Mouse (Mus musculus) MEL (cell line): Measurements from ENCODE around the gene Trim8. TPM values are rescaled to one million over a fixed set of nuclear protein-coding genes. Genes with fewer than 3 reads are reported as not detected.

ENCODE experiments used
- DNase-seq: peaks from one replicate; pipeline ENCODE4 v3.0.0; 2011; ENCODE audit warnings: low read depth, low spot score
- H3K27ac ChIP-seq: 2 replicates; pipeline ENCODE4 v1.5.1; 2012; ENCODE audit warnings: low read depth, mild to moderate bottlenecking, control low read depth, low read length, moderate library complexity; ENCODE audit not compliant: control insufficient read depth
- H3K27me3 ChIP-seq, 2 experiments: fragments of 150-350 bp in 1 of 2; sonication (generic) in 1 of 2; 2 replicates each; pipeline ENCODE4 v1.6.1; 2012; ENCODE audit warnings: low read length in 2 of 2, mild to moderate bottlenecking in 2 of 2, improper control_type of control experiment in 1 of 2, moderate library complexity in 1 of 2; ENCODE audit not compliant: insufficient read depth in 2 of 2, control insufficient read depth in 1 of 2
- H3K36me3 ChIP-seq, 2 experiments: 2 replicates each; pipeline ENCODE4 v1.6.1; 2012 to 2014; ENCODE audit warnings: low read length in 2 of 2, improper control_type of control experiment in 1 of 2, inconsistent platforms in 1 of 2, mild to moderate bottlenecking in 1 of 2; ENCODE audit not compliant: insufficient read depth in 2 of 2, control insufficient read depth in 1 of 2
- H3K4me1 ChIP-seq, 2 experiments: fragments of 150-350 bp in 1 of 2; sonication (generic) in 1 of 2; 2 replicates each; pipeline ENCODE4 v1.6.1; 2012; ENCODE audit warnings: low read length in 2 of 2, improper control_type of control experiment in 1 of 2, mild to moderate bottlenecking in 1 of 2; ENCODE audit not compliant: insufficient read depth in 2 of 2, control insufficient read depth in 1 of 2
- H3K4me3 ChIP-seq, 2 experiments: fragments of 150-350 bp in 1 of 2; sonication (generic) in 1 of 2; 2 replicates each; pipeline ENCODE4 v1.5.1; 2012; ENCODE audit warnings: low read depth in 2 of 2, low read length in 2 of 2, mild to moderate bottlenecking in 2 of 2, moderate library complexity in 2 of 2, control low read depth in 1 of 2, improper control_type of control experiment in 1 of 2; ENCODE audit not compliant: control insufficient read depth in 1 of 2, insufficient read depth in 1 of 2
- H3K79me2 ChIP-seq: 2 replicates; pipeline ENCODE4 v1.6.1; 2012; ENCODE audit warnings: mild to moderate bottlenecking, low read length, moderate library complexity; ENCODE audit not compliant: control insufficient read depth, poor library complexity, insufficient read depth
- H3K9ac ChIP-seq: 2 replicates; pipeline ENCODE4 v1.6.1; 2012; ENCODE audit warnings: low read depth, mild to moderate bottlenecking, control low read depth, low read length, moderate library complexity; ENCODE audit not compliant: control insufficient read depth, poor library complexity, severe bottlenecking
- H3K9me3 ChIP-seq: fragments of 150-350 bp; sonication (generic); replicated peaks from 2 replicates; pipeline ENCODE4 v1.6.1; 2012; ENCODE audit warnings: mild to moderate bottlenecking, low read length, improper control_type of control experiment, moderate library complexity; ENCODE audit not compliant: insufficient read depth
- CHD1 ChIP-seq: IDR thresholded peaks from 2 replicates; pipeline ENCODE4 v1.6.1; 2012; ENCODE audit warnings: low read depth, mild to moderate bottlenecking, inconsistent platforms, low read length, improper control_type of control experiment
- CHD2 ChIP-seq: IDR thresholded peaks from 2 replicates; pipeline ENCODE4 v1.6.1; 2011; ENCODE audit warnings: low read length, improper control_type of control experiment
- CTCF ChIP-seq, 3 experiments: IDR thresholded peaks in 2 of 3; conservative IDR thresholded peaks in 1 of 3; 2 replicates each; pipeline ENCODE4 v1.5.1; 2011 to 2012; ENCODE audit warnings: low read length in 3 of 3, low read depth in 2 of 3, mild to moderate bottlenecking in 2 of 3, improper control_type of control experiment in 1 of 3, inconsistent platforms in 1 of 3, mixed read lengths in 1 of 3, moderate library complexity in 1 of 3; ENCODE audit not compliant: control insufficient read depth in 1 of 3, insufficient read depth in 1 of 3, poor library complexity in 1 of 3, severe bottlenecking in 1 of 3
- E2F4 ChIP-seq: IDR thresholded peaks from 2 replicates; pipeline ENCODE4 v1.6.1; 2011; ENCODE audit warnings: low read depth, low read length, improper control_type of control experiment, borderline replicate concordance
- ELF1 ChIP-seq: IDR thresholded peaks from 2 replicates; pipeline ENCODE4 v1.6.1; 2014; ENCODE audit warnings: low read depth, mild to moderate bottlenecking, inconsistent platforms, low read length, improper control_type of control experiment, moderate library complexity
- EP300 ChIP-seq, 2 experiments: IDR thresholded peaks; 2 replicates each; pipeline ENCODE4 v1.6.1; 2011; ENCODE audit warnings: improper control_type of control experiment in 2 of 2, low read length in 2 of 2, low read depth in 1 of 2, mild to moderate bottlenecking in 1 of 2
- ETS1 ChIP-seq: IDR thresholded peaks from 2 replicates; pipeline ENCODE4 v1.6.1; 2012; ENCODE audit warnings: low read depth, mild to moderate bottlenecking, inconsistent platforms, low read length, improper control_type of control experiment, moderate library complexity
- HCFC1 ChIP-seq: IDR thresholded peaks from 2 replicates; pipeline ENCODE4 v1.6.1; 2012; ENCODE audit warnings: low read depth, mild to moderate bottlenecking, inconsistent platforms, low read length, improper control_type of control experiment, moderate library complexity
- KAT2A ChIP-seq: conservative IDR thresholded peaks from 2 replicates; pipeline ENCODE4 v1.6.1; 2012; ENCODE audit warnings: low read depth, low read length, improper control_type of control experiment, inconsistent platforms
- MAFK ChIP-seq: IDR thresholded peaks from 2 replicates; pipeline ENCODE4 v1.6.1; 2011; ENCODE audit warnings: low read depth, mild to moderate bottlenecking, low read length, improper control_type of control experiment, borderline replicate concordance
- MAX ChIP-seq: IDR thresholded peaks from 2 replicates; pipeline ENCODE4 v1.6.1; 2011; ENCODE audit warnings: low read length, improper control_type of control experiment
- MAZ ChIP-seq: IDR thresholded peaks from 2 replicates; pipeline ENCODE4 v1.6.1; 2012; ENCODE audit warnings: low read depth, mild to moderate bottlenecking, inconsistent platforms, low read length, improper control_type of control experiment
- MEF2A ChIP-seq: IDR thresholded peaks from 2 replicates; pipeline ENCODE4 v1.6.1; 2014; ENCODE audit warnings: low read depth, mild to moderate bottlenecking, inconsistent platforms, low read length, improper control_type of control experiment; ENCODE audit not compliant: poor library complexity, insufficient replicate concordance, severe bottlenecking; ENCODE audit errors: extremely low read depth
- MXI1 ChIP-seq: IDR thresholded peaks from 2 replicates; pipeline ENCODE4 v1.6.1; 2011; ENCODE audit warnings: mild to moderate bottlenecking, low read depth, low read length, improper control_type of control experiment
- MYB ChIP-seq: IDR thresholded peaks from 2 replicates; pipeline ENCODE4 v1.6.1; 2011; ENCODE audit warnings: mild to moderate bottlenecking, low read depth, low read length, improper control_type of control experiment
- MYC ChIP-seq: IDR thresholded peaks from 2 replicates; pipeline ENCODE4 v1.6.1; 2011; ENCODE audit warnings: low read depth, mild to moderate bottlenecking, low read length, improper control_type of control experiment, moderate library complexity
- NELFE ChIP-seq: IDR thresholded peaks from 2 replicates; pipeline ENCODE4 v1.6.1; 2011; ENCODE audit warnings: low read depth, low read length, improper control_type of control experiment
- NRF1 ChIP-seq: IDR thresholded peaks from 2 replicates; pipeline ENCODE4 v1.6.1; 2014; ENCODE audit warnings: low read depth, mild to moderate bottlenecking, inconsistent platforms, low read length, improper control_type of control experiment, moderate library complexity; ENCODE audit not compliant: poor library complexity, insufficient read depth, severe bottlenecking
- POLR2A ChIP-seq, 2 experiments: IDR thresholded peaks; 2 replicates each; pipeline ENCODE4 v1.6.1; 2011 to 2012; ENCODE audit warnings: low read length in 2 of 2, mild to moderate bottlenecking in 2 of 2, control low read depth in 1 of 2, improper control_type of control experiment in 1 of 2, low read depth in 1 of 2, moderate library complexity in 1 of 2; ENCODE audit not compliant: control insufficient read depth in 1 of 2, insufficient read depth in 1 of 2, poor library complexity in 1 of 2
- POLR2AphosphoS5 ChIP-seq: IDR thresholded peaks from 2 replicates; pipeline ENCODE4 v1.6.1; 2012; ENCODE audit warnings: low read depth, borderline replicate concordance, mild to moderate bottlenecking, inconsistent platforms, low read length, moderate library complexity, mixed read lengths
- RAD21 ChIP-seq: IDR thresholded peaks from 2 replicates; pipeline ENCODE4 v1.6.1; 2011; ENCODE audit warnings: mild to moderate bottlenecking, low read depth, low read length, improper control_type of control experiment
- RCOR1 ChIP-seq: IDR thresholded peaks from 2 replicates; pipeline ENCODE4 v1.6.1; 2012; ENCODE audit warnings: low read depth, mild to moderate bottlenecking, inconsistent platforms, low read length, improper control_type of control experiment
- SIN3A ChIP-seq: IDR thresholded peaks from 2 replicates; pipeline ENCODE4 v1.6.1; 2012; ENCODE audit warnings: low read length, improper control_type of control experiment, inconsistent platforms
- SMC3 ChIP-seq: IDR thresholded peaks from 2 replicates; pipeline ENCODE4 v1.6.1; 2011; ENCODE audit warnings: low read depth, low read length, improper control_type of control experiment
- UBTF ChIP-seq: IDR thresholded peaks from 2 replicates; pipeline ENCODE4 v1.6.1; 2012; ENCODE audit warnings: low read depth, mild to moderate bottlenecking, inconsistent platforms, low read length, improper control_type of control experiment, moderate library complexity, borderline replicate concordance; ENCODE audit not compliant: insufficient read depth
- USF2 ChIP-seq, 2 experiments: IDR thresholded peaks; 2 replicates each; pipeline ENCODE4 v1.6.1; 2011 to 2012; ENCODE audit warnings: improper control_type of control experiment in 2 of 2, low read length in 2 of 2, borderline replicate concordance in 1 of 2, inconsistent platforms in 1 of 2, low read depth in 1 of 2, mild to moderate bottlenecking in 1 of 2; ENCODE audit not compliant: insufficient read depth in 1 of 2
- ZC3H11A ChIP-seq: IDR thresholded peaks from 2 replicates; pipeline ENCODE4 v1.6.1; 2012; ENCODE audit warnings: low read depth, mild to moderate bottlenecking, inconsistent platforms, low read length, improper control_type of control experiment
- ZKSCAN1 ChIP-seq: IDR thresholded peaks from 2 replicates; pipeline ENCODE4 v1.6.1; 2012; ENCODE audit warnings: low read depth, mild to moderate bottlenecking, inconsistent platforms, low read length, improper control_type of control experiment, moderate library complexity
- polyA plus RNA-seq, 2 experiments: library from polyadenylated mRNA; stranded (reverse) in 1 of 2; unstranded in 1 of 2; fragments of >175 nt in 1 of 2; fragments of >200 nt in 1 of 2; gene quantifications; 2 replicates each; pipeline versions ENCODE4 v1.2.1 to v1.2.4; 2012; ENCODE audit warnings: low replicate concordance in 2 of 2, low read depth in 1 of 2; ENCODE audit not compliant: insufficient read length in 2 of 2, insufficient read depth in 1 of 2, missing spikeins in 1 of 2
- total RNA-seq: library from RNA; depleted of rRNA; stranded (reverse); fragments of 300-350 nt; gene quantifications from 2 replicates; pipeline ENCODE4 v1.2.3, GENCODE M21; 2012

Trim8 gene
- total and polyA plus RNA-seq, 3 experiments = 19.1 to 57.2 TPM; not detected in 1

DNA sequence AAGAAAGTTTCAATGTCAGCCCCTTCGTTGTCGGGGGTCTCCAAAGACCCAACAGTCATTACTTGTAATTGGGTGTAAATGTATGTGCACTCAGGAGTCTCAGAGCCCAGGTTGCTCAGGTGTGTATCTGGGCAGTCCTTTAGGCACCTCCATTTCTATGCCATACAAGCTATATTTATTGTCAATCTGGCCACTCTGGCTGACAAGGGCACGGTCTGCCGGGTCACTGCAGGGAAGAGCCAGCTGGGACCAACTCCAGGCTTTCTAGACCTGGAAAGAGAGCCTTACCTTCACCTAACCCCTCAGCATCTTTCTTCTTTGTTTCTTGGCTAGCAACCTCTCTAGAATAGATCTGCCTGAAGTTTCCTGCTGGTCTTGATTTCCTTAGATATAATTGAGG lies 8.2 kb downstream of the Trim8 start:
- no peak overlapping the region for H3K9ac ChIP-seq

DNA sequence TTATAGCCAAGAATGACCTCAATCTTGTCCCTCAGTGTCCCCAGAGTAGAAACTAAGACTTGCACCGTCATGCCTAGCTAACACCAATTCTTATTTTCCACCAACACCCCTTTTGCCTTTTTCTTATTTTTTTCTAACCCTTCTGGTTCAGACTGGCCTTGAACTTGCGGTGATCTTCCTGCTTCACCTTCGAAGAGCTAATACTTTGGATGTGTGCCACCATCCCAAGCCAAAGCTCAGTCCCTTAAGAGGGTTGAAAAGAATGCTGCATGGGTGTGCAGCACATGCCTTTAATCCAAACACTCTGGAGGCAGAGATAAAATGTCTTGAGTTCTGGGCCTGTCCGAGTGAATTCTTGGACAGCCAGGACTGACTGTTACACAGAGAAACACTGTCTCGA lies 8.9 kb downstream of the Trim8 start:
- Histone ChIP-seq H3K9ac (no peak overlapping the region), H3K9me3 (no peaks in the 10 kb centered on the region), H3K27me3 (no peaks in the 10 kb centered on the region), H3K27ac (no peak overlapping the region), H3K79me2 (peaks cover 61% of the 10 kb centered on the region), H3K36me3 (peaks cover 15 to 33% of the 10 kb centered on the region in 2 experiments), H3K4me1 (peaks cover 19 to 43% of the 10 kb centered on the region in 2 experiments), H3K4me3 (no peak overlapping the region)
- DNase-seq = no peak
- no peak for TF ChIP-seq E2F4
- no peak for TF ChIP-seq ZC3H11A
- no peak for TF ChIP-seq KAT2A
- TF ChIP-seq SIN3A = no peak
- no peak for TF ChIP-seq MAFK
- no peak for TF ChIP-seq MXI1
- TF ChIP-seq CHD1 = no peak
- TF ChIP-seq CTCF (IDR thresholded peaks at IDR 0.05 in 2 of 3, conservative IDR thresholded peaks at IDR 0.05 in 1 of 3; ENCODE audit: control insufficient read depth in 1 of 3, insufficient read depth in 1 of 3, low read depth in 2 of 3, low read length in 3 of 3, poor library complexity in 1 of 3, severe bottlenecking in 1 of 3) = no peak
- no peak for TF ChIP-seq MEF2A
- no peak for TF ChIP-seq POLR2AphosphoS5
- no peak for TF ChIP-seq ETS1
- TF ChIP-seq RCOR1 = no peak
- no peak for TF ChIP-seq MAZ
- no peak for TF ChIP-seq MYB
- TF ChIP-seq MYC = no peak
- no peak for TF ChIP-seq CHD2
- no peak for TF ChIP-seq RAD21
- no peak for TF ChIP-seq NELFE
- TF ChIP-seq USF2 (IDR thresholded peaks at IDR 0.05; ENCODE audit: borderline replicate concordance in 1 of 2, insufficient read depth in 1 of 2, low read depth in 1 of 2, low read length in 2 of 2) = no peak
- TF ChIP-seq HCFC1 = no peak

More for the DNA sequence above, 8.2 kb downstream of the Trim8 start:
- H3K27me3 ChIP-seq = no peaks in the 10 kb centered on the region
- peaks cover 15 to 40% of the 10 kb centered on the region in 2 experiments for H3K36me3 ChIP-seq
- no peaks in the 10 kb centered on the region for H3K9me3 ChIP-seq
- peaks cover 68% of the 10 kb centered on the region for H3K79me2 ChIP-seq
- peaks cover 22 to 50% of the 10 kb centered on the region in 2 experiments for H3K4me1 ChIP-seq
- no peak overlapping the region for H3K4me3 ChIP-seq
- TF ChIP-seq RCOR1 = no peak
- TF ChIP-seq RAD21 = no peak
- no peak for TF ChIP-seq MYB
- no peak for TF ChIP-seq MAZ
- no peak for TF ChIP-seq ELF1
- TF ChIP-seq EP300 (IDR thresholded peaks at IDR 0.05; ENCODE audit: low read depth in 1 of 2, low read length in 2 of 2) = no peak
- no peak for TF ChIP-seq ETS1
- TF ChIP-seq MAX = no peak
- TF ChIP-seq ZKSCAN1 = no peak
- TF ChIP-seq UBTF = no peak
- no peak for TF ChIP-seq ZC3H11A
- no peak for TF ChIP-seq CTCF (IDR thresholded peaks at IDR 0.05 in 2 of 3, conservative IDR thresholded peaks at IDR 0.05 in 1 of 3; ENCODE audit: control insufficient read depth in 1 of 3, insufficient read depth in 1 of 3, low read depth in 2 of 3, low read length in 3 of 3, poor library complexity in 1 of 3, severe bottlenecking in 1 of 3)
- no peak for TF ChIP-seq CHD1
- no peak for TF ChIP-seq KAT2A
- TF ChIP-seq SMC3 = no peak
- no peak for TF ChIP-seq NRF1
- TF ChIP-seq POLR2A (IDR thresholded peaks at IDR 0.05; ENCODE audit: control insufficient read depth in 1 of 2, insufficient read depth in 1 of 2, low read depth in 1 of 2, low read length in 2 of 2, poor library complexity in 1 of 2) = no peak
- no peak for TF ChIP-seq MAFK
- TF ChIP-seq NELFE = no peak
- DNase-seq = no peak
- no peak overlapping the region for H3K27ac ChIP-seq
